Mouse (Mus musculus) spleen, postnatal 0 days (tissue): ENCODE measurements around the gene Gm16253. TPM values are rescaled to one million over a fixed set of nuclear protein-coding genes. Genes with fewer than 3 reads are reported as not detected.

Experiments used
- polyA plus RNA-seq: library from polyadenylated mRNA; unstranded; fragments of >200 nt; fragmentation: Nextera tagmentation; extraction: Ambion mirVana; gene quantifications from 2 replicates; pipeline ENCODE4 v1.2.1, GENCODE M21; 2015

The Gm16253 gene
- polyA plus RNA-seq = 0.48 and 0.51 TPM in 2 replicates

DNA sequence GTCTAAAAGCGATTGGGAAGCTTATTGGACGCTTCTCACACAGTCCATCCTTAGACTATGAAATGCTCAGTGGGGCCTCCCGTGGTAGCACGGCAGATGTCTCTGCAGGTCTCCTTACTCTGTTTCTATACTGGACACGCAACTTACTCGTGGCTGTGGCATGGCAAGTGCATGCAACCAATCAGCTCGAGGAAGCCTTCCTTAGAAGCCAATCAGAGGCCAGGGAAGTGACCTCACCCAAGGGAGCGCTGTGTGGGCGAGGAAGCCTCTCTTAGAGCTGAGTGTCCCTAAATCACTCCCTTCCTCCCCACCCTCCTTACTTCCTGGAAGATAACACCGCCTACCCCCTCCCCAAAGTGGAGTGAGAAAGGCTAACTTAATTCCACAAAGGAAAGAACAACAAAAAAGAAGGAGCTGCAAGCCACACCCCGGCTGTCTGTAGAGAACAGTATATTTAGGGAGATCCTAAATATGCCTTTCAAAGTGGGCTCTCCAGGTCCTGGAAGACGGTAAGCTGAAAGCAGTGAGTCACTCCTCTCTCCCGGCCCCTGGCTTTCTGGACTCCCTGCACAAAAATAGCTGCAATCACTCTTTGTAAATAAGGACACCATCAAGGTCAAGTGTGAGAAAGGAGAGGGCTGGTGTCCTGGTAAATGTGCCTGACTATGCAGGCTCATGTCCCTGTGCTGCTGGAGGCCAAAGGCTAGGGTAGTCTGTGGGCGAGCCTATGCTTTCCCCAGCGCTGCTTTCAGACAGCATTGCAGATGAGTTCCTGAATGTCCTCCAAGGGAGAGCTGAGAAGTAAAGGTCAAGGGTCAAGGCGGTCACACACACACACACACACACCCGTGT is at the start of gene Gm16253:
TSS of gene Gm16253 (plus strand) at position 295 of the 852 bp plus-strand sequence.

DNA sequence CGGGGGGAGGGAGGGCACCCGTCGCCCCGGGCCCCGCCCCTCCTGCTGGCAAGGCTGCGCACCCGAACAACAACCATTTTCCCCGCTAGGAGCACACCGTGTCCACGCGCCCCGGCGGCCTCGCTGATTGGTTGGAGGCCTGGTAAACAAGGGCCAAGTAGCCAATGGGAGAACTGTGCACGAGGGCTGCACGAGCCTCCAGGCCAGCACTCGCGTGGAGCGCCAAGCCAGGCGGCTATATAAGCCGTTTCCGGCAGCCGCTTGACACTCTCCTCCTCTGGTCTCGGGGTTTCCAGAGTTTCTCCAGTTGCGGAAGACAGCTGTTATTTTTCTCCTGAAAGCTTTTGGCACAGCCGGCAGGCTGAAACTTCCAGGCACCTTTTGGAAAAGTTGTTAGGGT is 19.1 kb upstream of the Gm16253 start, which contains the start of gene Txnip:
TSS of gene Txnip (plus strand) at position 264 of the 400 bp plus-strand sequence.

DNA sequence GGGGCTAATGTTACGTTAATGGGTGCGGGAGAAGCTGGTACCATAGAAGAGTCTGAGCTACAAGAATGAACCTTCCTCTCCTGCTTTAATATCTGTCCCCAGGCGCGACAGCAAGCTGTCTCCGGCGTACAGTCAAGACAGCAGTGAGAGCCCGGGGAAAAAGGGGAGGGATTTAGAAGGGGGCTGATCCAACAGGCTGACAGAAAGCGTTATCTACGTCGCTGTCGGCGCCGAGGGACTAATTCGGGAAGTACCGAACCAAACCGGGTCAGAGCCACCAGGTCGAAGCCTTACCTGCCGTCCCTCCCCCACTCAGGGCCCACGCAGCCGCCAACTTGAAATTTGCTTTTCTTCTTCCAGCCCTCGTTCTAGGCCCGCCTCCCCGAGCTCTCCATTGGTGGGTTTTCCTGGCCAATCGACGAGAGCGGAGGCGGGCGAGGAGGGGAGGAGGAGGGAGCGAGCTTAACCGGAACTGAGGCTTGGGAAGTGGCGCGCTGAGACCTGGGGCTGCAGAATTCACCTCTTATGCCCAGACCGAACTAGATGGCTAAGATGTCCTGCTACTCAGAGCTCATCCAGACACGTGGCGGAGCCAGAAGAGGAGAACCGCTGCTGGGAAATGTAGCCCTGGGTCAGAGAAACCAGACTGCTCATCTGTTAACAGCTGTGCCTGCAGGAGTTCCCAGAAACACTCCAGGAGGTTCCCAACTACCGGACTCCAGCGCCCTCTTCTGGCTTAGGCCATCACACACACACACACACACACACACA is 17.2 kb downstream of the Gm16253 start, which contains the start of gene Polr3gl:
TSS of gene Polr3gl (minus strand) at position 392 of the 771 bp plus-strand sequence.

DNA sequence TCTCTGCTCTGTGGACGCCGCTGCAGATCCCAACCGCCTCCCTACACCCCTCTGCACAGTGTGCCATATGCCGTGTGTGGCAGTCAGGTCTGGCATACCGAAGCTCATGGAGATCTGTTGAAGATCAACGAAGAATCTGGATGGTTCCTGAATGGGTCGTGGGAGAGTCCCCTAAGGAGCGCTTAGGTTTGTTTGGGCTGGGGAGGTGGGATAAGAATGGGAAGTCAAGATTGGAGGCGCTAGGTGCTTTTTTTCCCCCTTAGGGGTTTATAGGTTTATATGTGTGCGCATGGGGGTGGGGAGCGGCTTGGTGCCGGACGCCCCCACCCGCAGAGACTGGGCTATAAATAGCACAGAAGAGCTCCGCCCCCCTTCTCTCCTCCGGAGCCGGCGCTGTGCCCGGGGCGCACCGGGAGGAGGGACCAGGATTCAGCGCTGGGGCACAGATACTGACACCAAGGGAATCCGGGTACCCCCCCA is 19.5 kb downstream of the Gm16253 start, which contains the start of gene Ankrd34a:
TSS of gene Ankrd34a (plus strand) at position 409 of the 480 bp plus-strand sequence.

DNA sequence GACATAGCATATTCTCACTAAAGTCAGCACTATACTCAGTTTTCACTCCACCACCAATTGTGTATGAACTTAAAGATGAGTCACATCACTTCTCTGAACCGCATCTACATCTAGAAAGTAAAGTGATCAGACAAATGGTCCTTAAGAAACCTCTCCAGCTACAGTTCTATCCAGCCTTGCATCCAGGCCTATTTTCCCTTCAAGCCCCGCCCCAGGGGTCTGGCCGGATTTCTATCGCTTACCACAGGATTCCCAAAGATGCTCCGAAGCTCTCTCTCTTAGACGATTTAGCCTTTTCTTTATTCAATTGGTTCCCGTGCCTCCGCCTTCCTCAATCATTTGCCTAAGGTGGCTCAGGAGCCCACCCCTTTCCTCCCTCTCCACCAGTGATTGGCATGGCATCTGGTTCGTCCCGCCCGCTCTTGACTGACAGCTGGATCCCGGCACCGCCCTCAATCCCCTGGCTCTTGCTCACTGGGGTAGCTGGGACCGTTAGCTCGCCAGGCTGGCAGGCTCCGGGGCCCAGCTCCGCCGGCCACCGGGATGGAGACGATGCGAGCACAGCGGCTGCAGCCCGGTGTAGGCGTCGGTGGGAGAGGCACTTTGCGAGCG is 24.0 kb downstream of the Gm16253 start, which contains the start of gene Lix1l:
TSS of gene Lix1l (plus strand) at position 511 of the 612 bp plus-strand sequence.

DNA sequence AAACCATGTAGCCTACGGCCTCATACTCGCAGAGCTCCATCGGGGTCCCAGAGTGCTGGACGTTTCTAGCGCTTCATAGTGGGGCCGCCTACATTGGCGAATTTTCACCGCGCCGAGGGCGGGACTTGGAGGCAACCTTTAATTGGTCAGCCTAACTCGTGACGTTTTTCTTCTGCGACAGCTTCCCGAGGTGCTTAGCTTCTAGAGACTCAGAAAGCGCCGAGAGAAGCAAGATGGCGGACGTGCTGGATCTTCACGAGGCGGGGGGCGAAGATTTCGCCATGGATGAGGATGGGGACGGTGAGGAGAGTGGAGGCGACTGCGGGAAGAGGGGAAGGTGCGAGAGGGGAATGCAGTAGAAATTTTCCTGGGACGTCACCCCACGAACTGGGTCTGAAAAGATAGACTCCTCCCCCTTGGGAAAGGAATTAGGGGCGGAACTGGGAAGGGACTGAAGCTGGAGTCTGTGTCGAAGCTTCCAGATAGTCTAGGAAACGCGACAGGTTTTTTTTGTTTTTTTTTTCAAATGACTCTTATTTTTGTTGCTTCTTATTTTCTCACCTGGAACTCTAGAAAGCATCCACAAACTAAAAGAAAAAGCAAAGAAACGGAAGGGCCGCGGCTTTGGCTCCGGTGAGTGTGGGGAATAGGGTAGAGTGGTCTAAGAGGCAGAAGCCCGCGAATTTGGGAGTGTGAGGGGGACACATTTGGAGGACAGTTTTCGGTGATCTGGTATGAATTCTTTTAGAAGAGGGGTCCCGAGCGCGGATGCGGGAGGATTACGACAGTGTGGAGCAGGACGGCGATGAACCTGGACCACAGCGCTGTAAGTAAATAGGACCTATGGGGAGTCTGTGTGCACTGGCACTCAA is 53.2 kb downstream of the Gm16253 start, which contains the start of gene Rbm8a:
TSS of gene Rbm8a (plus strand) at position 205 of the 872 bp plus-strand sequence.

Other genes starting within 250 kb of the Gm16253 start
- gene BC107364, start 124.7 kb upstream of the Gm16253 start, polyA plus RNA-seq = not detected in 2 replicates
- gene Hfe2, start 51.8 kb upstream of the Gm16253 start, polyA plus RNA-seq = 0.08 TPM in 1 of 2 replicates, not detected in the other
- gene Txnip, start 19.0 kb upstream of the Gm16253 start, polyA plus RNA-seq = 163 and 201 TPM in 2 replicates
- gene Polr3gl, start 17.2 kb downstream of the Gm16253 start, polyA plus RNA-seq = 23.0 and 30.8 TPM in 2 replicates
- 0.36 and 0.44 TPM in 2 replicates for gene Ankrd34a, start 19.7 kb downstream of the Gm16253 start, polyA plus RNA-seq
- gene Lix1l, start 24.2 kb downstream of the Gm16253 start, polyA plus RNA-seq = 2.2 and 2.4 TPM in 2 replicates
- 106 and 114 TPM in 2 replicates for gene Rbm8a, start 52.9 kb downstream of the Gm16253 start, polyA plus RNA-seq
- 25.6 and 26.8 TPM in 2 replicates for gene Pex11b, start 58.4 kb downstream of the Gm16253 start, polyA plus RNA-seq
- 0.04 TPM in 2 replicates for gene Gm42957, start 58.5 kb downstream of the Gm16253 start, polyA plus RNA-seq
- gene Itga10, start 68.6 kb downstream of the Gm16253 start, polyA plus RNA-seq = 0.18 and 0.36 TPM in 2 replicates
- gene Ankrd35, start 93.1 kb downstream of the Gm16253 start, polyA plus RNA-seq = 0.40 and 0.49 TPM in 2 replicates
- 13.2 and 18.1 TPM in 2 replicates for gene Pias3, start 119.4 kb downstream of the Gm16253 start, polyA plus RNA-seq
- gene Nudt17, start 131.6 kb downstream of the Gm16253 start, polyA plus RNA-seq = 1.6 and 2.9 TPM in 2 replicates
- 21.1 and 22.0 TPM in 2 replicates for gene Polr3c, start 150.6 kb downstream of the Gm16253 start, polyA plus RNA-seq
- 30.7 and 36.5 TPM in 2 replicates for gene Rnf115, start 150.7 kb downstream of the Gm16253 start, polyA plus RNA-seq